Mouse (Mus musculus): ENCODE data around the gene Phldb1.
"Not testable (repeated sequence)": the region's sequence is repeated elsewhere in the genome, so short reads cannot be mapped to it uniquely, and the experiment has no call there.

DNA sequence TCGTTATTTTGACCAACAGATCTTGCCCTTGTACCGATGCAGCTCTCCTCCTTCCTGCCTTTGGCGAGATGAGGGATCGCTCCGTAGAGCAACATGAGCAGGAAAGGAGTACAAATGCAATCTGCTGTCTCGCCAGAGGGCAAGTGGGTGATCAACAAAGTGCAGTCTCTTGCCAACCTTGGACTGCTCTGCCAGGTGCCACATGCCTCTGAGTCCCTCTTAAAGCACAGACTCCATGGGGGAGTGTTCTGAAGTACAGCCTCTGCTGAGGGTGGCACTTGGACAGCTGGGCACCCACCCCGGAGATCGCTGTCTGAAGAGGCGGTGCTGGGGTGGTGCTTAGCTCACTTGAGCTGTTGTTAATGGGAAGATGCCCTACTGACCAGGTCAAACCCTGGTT lies 96.3 kb downstream of the Phldb1 start:
- TF ChIP-seq TCF12 (IDR thresholded peaks at IDR 0.05; ENCODE audit: insufficient read depth, poor library complexity, severe bottlenecking); CEBPB (IDR thresholded peaks at IDR 0.05; ENCODE audit: insufficient read depth, poor library complexity, severe bottlenecking); POLR2A (IDR thresholded peaks at IDR 0.05; ENCODE audit: insufficient read length, low read depth); USF1 (IDR thresholded peaks at IDR 0.05; ENCODE audit: low read depth); TCF3 (IDR thresholded peaks at IDR 0.05; ENCODE audit: insufficient read length, low read depth): not testable (repeated sequence)

Data from myocyte (in vitro differentiated cells).